Mouse (Mus musculus) forebrain, embryonic 11.5 days (tissue): ENCODE measurements around the gene Sorbs1. TPM values are rescaled to one million over a fixed set of nuclear protein-coding genes. Genes with fewer than 3 reads are reported as not detected.
A peak's percentile ranks its signal among the peaks of the same experiment; 100 is the strongest.

Experiments
- ATAC-seq: fragments of 200-750 bp; cut with Nextera tagmentation; replicated peaks from 2 replicates; pipeline ENCODE4 v1.8.0; 2017; ENCODE audit warnings: moderate TSS enrichment; ENCODE audit not compliant: low FRiP score
- DNase-seq: peaks from one replicate; pipeline ENCODE4 v3.0.0-alpha.2; 2017; ENCODE audit warnings: low spot score
- H3K27ac ChIP-seq: fragments of 300-500 bp; sonication (generic); 2 replicates; pipeline ENCODE4 v1.5.1; 2014; ENCODE audit warnings: low read depth, low read length
- H3K27me3 ChIP-seq: fragments of 300-500 bp; sonication (generic); 2 replicates; pipeline ENCODE4 v1.6.1; 2014; ENCODE audit warnings: mild to moderate bottlenecking, low read length, mixed read lengths; ENCODE audit not compliant: control insufficient read depth, insufficient read depth
- H3K36me3 ChIP-seq: fragments of 300-500 bp; sonication (generic); 2 replicates; pipeline ENCODE4 v1.6.1; 2014; ENCODE audit warnings: mild to moderate bottlenecking, low read length, moderate library complexity, mixed read lengths; ENCODE audit not compliant: control insufficient read depth, insufficient read depth
- H3K4me1 ChIP-seq: fragments of 300-500 bp; sonication (generic); replicated peaks from 2 replicates; pipeline ENCODE4 v1.6.1; 2014; ENCODE audit warnings: low read length, mixed read lengths; ENCODE audit not compliant: control insufficient read depth, insufficient read depth
- H3K4me2 ChIP-seq: fragments of 300-500 bp; sonication (generic); 2 replicates; pipeline ENCODE4 v1.6.1; 2014; ENCODE audit warnings: low read depth, mild to moderate bottlenecking, low read length, moderate library complexity, mixed read lengths; ENCODE audit not compliant: severe bottlenecking
- H3K4me3 ChIP-seq: fragments of 300-500 bp; sonication (generic); 2 replicates; pipeline ENCODE4 v1.5.1; 2014; ENCODE audit warnings: low read depth, low read length
- H3K9ac ChIP-seq: fragments of 300-500 bp; sonication (generic); 2 replicates; pipeline ENCODE4 v1.6.1; 2014; ENCODE audit warnings: low read length
- H3K9me3 ChIP-seq: fragments of 300-500 bp; sonication (generic); 2 replicates; pipeline ENCODE4 v1.6.1; 2016; ENCODE audit warnings: low read length, mixed read lengths; ENCODE audit not compliant: control insufficient read depth
- WGBS: fragments of 180-500 bp; shearing (Covaris S2); extraction: QIAGEN DNeasy Blood & Tissue Kit; methylation state at CpG from one replicate; pipeline ENCODE4 v1.1.7; 2014; 5-methylcytosine and 5-hydroxymethylcytosine counted together
- polyA plus RNA-seq: library from polyadenylated mRNA; unstranded; fragments of >200 nt; fragmentation: Nextera tagmentation; extraction: Ambion mirVana; gene quantifications from 2 replicates; pipeline ENCODE4 v1.2.1, GENCODE M21; 2014

Gene Sorbs1
- polyA plus RNA-seq, 1 experiment from 2014 or later: 66.0 TPM

DNA sequence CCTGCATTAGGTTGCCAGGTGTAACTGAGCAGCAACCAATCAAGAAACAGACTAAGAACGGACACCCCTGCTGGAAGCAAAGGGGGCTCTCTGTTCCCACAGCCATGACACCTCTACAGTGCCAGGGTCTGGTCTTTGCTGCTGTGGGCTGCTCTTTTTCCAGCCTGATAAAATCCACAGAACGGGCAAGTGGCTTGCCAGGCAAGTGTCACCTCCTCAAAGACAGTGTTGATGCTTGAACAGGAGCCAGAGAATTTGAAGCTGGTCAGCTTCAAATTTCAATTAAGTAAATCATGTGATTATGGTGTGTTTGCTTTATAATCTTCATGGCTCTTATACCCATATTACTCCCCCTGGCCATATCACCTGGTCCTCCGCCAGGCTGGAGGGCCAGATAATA is 166.7 kb downstream of the Sorbs1 start:
- H3K4me2 ChIP-seq: no peak overlapping the region
- 86% methylated on average over 3 of the region's 3 CpGs for WGBS
- H3K4me1 ChIP-seq: peaks cover 10% of the 10 kb centered on the region
- H3K4me3 ChIP-seq: no peak overlapping the region
- no peaks in the 10 kb centered on the region for H3K27me3 ChIP-seq
- ATAC-seq: no peak
- no peaks in the 10 kb centered on the region for H3K9me3 ChIP-seq
- no peak overlapping the region for H3K27ac ChIP-seq
- H3K36me3 ChIP-seq: no peaks in the 10 kb centered on the region; the same call in 1 of the 2 replicates
- no peak for DNase-seq
- H3K9ac ChIP-seq: no peak overlapping the region

DNA sequence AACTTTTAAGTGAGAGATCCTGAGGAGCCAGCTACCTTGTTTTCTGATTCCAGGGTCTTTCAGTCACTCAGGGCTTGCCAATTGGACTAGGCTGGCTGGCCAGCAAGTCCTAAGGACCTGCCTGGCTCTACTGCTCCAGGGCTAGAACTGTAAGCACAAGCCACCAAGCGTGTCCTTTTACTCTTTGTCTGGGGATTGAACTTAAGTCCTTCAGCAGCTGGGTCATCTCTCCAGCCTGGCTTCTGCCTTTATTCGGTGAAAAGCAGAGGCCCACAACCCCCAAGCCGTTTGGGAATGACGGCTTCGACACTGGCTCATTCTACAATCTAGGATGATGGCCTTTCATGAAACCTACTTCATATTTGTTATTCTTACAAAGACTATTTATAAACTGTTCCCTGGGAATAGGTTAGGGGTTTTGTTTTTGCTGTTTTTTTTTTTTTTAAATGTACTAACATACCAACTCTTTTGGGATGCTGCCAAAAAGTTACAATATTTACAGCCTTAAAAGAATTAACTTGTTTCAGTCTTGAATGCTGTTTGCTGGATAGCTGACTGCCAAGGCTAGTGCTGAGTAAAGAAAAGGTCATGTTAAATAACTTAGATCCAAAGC is 167.2 kb downstream of the Sorbs1 start:
- Histone ChIP-seq H3K4me2 (no peak overlapping the region), H3K4me3 (no peak overlapping the region), H3K27me3 (no peaks in the 10 kb centered on the region), H3K9ac (no peak overlapping the region), H3K9me3 (no peaks in the 10 kb centered on the region), H3K36me3 (no peaks in the 10 kb centered on the region; the same call in 1 of the 2 replicates), H3K27ac (no peak overlapping the region), H3K4me1 (peaks cover 10% of the 10 kb centered on the region)
- WGBS: 80% methylated on average over 5 of the region's 5 CpGs
- ATAC-seq (no peak), DNase-seq (no peak)

DNA sequence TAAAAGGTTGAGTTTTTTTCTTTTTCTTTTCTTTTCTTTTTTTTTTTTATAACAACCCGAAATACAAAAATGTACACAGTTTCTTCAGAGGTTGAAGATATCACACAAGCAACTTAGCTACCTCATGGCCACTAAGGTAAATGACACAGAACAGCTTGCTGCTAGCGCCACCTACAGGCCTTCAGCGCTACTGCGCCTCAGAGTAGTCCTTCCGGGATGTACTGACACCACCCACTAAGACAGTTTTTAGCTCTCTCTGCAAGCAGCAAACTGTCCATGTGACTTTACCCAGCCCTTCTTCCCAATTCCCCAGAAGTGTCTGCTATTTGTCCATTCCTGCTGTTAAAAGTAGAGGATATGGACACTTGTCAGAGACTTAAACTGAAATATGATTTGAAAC is 167.9 kb downstream of the Sorbs1 start:
- Histone ChIP-seq H3K9ac (no peak overlapping the region), H3K4me3 (no peak overlapping the region), H3K27me3 (no peaks in the 10 kb centered on the region), H3K27ac (no peak overlapping the region), H3K9me3 (no peaks in the 10 kb centered on the region), H3K4me1 (peaks cover 10% of the 10 kb centered on the region), H3K36me3 (no peaks in the 10 kb centered on the region; the same call in 1 of the 2 replicates), H3K4me2 (no peak overlapping the region)
- WGBS: 16% methylated on average over 5 of the region's 5 CpGs
- ATAC-seq (no peak), DNase-seq (peak; percentile 73)

DNA sequence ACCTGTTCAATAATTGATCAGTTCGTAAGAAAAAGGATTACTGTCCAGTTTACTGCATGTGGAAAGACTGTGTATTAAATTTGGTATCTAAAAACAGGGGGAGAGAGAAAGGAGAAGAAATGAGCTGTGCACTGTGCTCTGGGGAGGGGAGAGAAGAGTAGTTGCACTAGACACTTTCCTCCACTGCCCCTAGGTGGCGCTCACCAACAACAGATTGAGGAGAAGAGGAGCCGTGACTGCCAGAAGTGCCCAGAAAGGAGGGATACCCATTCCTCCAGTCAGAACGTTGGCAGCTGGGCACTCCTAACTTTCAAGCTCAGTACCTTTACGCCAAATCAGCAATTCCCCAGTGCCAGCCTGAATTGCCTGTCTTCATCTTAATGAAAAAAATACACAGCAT is 170.6 kb downstream of the Sorbs1 start:
- WGBS: 6% methylated on average over 5 of the region's 5 CpGs
- no peak overlapping the region for H3K27ac ChIP-seq
- peak; percentile 88 for DNase-seq
- peak; percentile 49; the same call in 1 of the 2 replicates for ATAC-seq
- no peaks in the 10 kb centered on the region for H3K9me3 ChIP-seq
- H3K4me1 ChIP-seq: no peaks in the 10 kb centered on the region
- H3K9ac ChIP-seq: no peak overlapping the region
- no peak overlapping the region for H3K4me3 ChIP-seq
- no peaks in the 10 kb centered on the region for H3K27me3 ChIP-seq
- H3K36me3 ChIP-seq: no peaks in the 10 kb centered on the region; the same call in 1 of the 2 replicates
- no peak overlapping the region for H3K4me2 ChIP-seq

DNA sequence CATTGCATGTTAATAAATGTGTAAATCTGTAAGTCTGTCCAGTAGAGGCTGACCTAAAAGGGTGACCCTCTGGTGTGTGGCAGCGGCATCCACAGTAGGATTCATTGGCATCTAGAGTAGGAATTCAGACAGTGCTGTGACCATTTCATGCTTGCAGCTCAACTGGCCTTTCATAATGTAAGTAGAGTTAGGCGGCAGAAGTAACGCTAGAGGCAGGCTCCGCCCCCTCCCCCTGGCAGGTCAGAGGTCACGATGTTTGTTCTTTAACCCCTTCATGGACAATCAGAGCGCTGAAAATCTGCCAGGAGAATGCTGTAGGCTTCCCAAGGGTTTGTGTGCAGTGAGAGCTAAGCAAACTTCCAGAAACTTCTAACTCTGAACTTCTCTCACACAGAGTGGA is 172.4 kb downstream of the Sorbs1 start:
- Histone ChIP-seq H3K4me2 (no peak overlapping the region), H3K9ac (no peak overlapping the region), H3K36me3 (no peaks in the 10 kb centered on the region; the same call in 1 of the 2 replicates), H3K27ac (no peak overlapping the region), H3K9me3 (no peaks in the 10 kb centered on the region), H3K27me3 (no peaks in the 10 kb centered on the region), H3K4me3 (no peak overlapping the region), H3K4me1 (no peaks in the 10 kb centered on the region)
- ATAC-seq: no peak
- no peak for DNase-seq
- WGBS: 11% methylated on average over 6 of the region's 6 CpGs

DNA sequence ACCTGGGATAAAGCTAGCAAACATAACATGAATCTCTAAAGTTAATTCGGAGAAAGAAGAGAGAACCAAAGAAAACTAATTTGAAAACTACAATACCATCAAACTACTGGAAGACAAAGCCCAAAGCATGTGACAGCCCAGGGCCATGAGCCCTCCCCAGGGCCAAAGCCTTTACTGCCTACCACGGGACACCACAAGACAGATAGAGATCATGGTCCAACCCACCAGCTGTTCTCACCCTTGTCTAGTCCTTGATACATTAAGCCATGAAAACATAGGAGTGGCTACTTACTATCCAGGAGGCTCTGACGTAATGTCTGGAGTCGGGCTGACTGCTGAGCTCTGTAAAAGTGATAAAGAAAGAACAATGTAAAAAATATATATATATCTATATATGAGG is 176.9 kb downstream of the Sorbs1 start:
- Histone ChIP-seq H3K4me1 (no peaks in the 10 kb centered on the region), H3K27ac (no peak overlapping the region), H3K4me2 (no peak overlapping the region), H3K9ac (no peak overlapping the region), H3K27me3 (no peaks in the 10 kb centered on the region), H3K36me3 (no peaks in the 10 kb centered on the region), H3K4me3 (no peak overlapping the region), H3K9me3 (no peaks in the 10 kb centered on the region)
- 87% methylated on average over 4 of the region's 4 CpGs for WGBS
- DNase-seq (no peak), ATAC-seq (no peak)

DNA sequence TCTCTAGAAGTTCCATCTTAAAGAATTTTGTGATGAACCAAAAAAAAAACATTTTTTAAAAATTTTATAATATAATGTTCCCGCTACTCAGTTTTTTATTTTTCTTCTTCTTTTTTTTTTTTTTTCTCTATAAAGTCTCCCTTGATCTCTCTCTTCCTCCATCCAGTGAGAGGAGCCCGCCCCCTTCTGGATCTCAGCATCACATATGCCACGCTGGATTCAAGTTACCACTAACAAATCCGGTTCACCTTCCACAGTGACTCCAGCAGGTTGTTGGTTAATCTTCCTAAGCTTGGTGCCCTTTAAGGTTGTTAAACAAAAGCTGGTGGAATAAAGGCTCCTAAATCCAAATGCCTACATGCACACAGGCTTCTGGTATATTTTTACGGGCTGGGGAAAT is 179.7 kb downstream of the Sorbs1 start:
- Histone ChIP-seq H3K9ac (no peak overlapping the region), H3K4me1 (no peaks in the 10 kb centered on the region), H3K9me3 (no peaks in the 10 kb centered on the region), H3K36me3 (no peaks in the 10 kb centered on the region), H3K27ac (no peak overlapping the region), H3K4me3 (no peak overlapping the region), H3K27me3 (no peaks in the 10 kb centered on the region), H3K4me2 (no peak overlapping the region)
- 31% methylated on average over 5 of the region's 5 CpGs for WGBS
- ATAC-seq (no peak), DNase-seq (no peak)

DNA sequence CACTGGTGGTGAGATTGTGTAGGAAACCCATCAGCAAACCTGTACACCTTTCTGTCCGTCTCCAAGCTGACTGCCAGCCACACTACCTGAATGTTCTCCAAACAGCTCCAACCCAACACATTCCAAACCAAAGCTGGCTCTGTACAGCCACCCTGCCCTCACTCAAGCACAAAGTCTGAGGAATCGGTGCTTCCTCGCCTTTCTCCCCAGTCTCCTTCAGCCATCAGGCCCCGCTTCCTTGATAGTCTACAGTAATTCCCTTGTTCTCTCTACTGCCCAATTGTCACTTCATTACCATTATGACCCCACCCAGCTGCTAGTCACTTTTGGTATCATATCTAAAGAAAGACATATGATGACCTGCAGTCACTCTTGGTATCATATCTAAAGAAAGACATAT is 180.5 kb downstream of the Sorbs1 start:
- H3K9me3 ChIP-seq: no peaks in the 10 kb centered on the region
- no peaks in the 10 kb centered on the region for H3K27me3 ChIP-seq
- H3K9ac ChIP-seq: no peak overlapping the region
- DNase-seq: no peak
- no peak overlapping the region for H3K27ac ChIP-seq
- H3K36me3 ChIP-seq: no peaks in the 10 kb centered on the region
- no peak overlapping the region for H3K4me3 ChIP-seq
- no peak overlapping the region for H3K4me2 ChIP-seq
- WGBS: 93% methylated on average over 4 of the region's 4 CpGs
- H3K4me1 ChIP-seq: no peaks in the 10 kb centered on the region
- no peak for ATAC-seq

DNA sequence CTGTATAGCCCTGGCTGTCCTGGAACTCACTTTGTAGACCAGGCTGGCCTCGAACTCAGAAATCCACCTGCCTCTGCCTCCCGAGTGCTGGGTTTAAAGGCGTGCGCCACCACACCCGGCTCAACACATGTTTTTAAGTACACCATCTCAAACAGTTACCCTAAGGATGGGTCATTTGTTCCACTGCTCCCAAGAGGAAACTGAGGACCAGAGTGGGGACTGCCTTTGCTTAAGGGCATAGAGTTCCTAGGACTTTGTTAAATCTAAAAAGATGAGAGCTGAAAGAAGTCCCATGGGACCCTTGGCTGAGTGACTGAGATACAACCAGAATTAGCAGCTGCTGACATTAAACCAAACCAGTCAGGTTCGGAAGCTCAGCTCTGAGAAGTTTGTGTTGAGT is 181.3 kb downstream of the Sorbs1 start:
- Histone ChIP-seq H3K27me3 (no peaks in the 10 kb centered on the region), H3K27ac (no peak overlapping the region), H3K9ac (no peak overlapping the region), H3K36me3 (no peaks in the 10 kb centered on the region), H3K4me3 (no peak overlapping the region), H3K4me2 (no peak overlapping the region), H3K9me3 (no peaks in the 10 kb centered on the region), H3K4me1 (no peaks in the 10 kb centered on the region)
- no peak for ATAC-seq
- no peak for DNase-seq
- WGBS: 96% methylated on average over 6 of the region's 6 CpGs
